Mouse (Mus musculus) embryonic facial prominence, embryonic 13.5 days (tissue): ENCODE data around the gene Daxx. TPM values are rescaled to one million over a fixed set of nuclear protein-coding genes. Genes with fewer than 3 reads are reported as not detected.

ENCODE experiments used
- ATAC-seq: fragments of 200-750 bp; cut with Nextera tagmentation; 2 replicates; pipeline ENCODE4 v1.8.0; 2017; ENCODE audit warnings: low read depth; ENCODE audit not compliant: insufficient number of reproducible peaks, insufficient read depth, low FRiP score, low TSS enrichment
- H3K27ac ChIP-seq: fragments of 300-500 bp; sonication (generic); 2 replicates; pipeline ENCODE4 v1.5.1; 2015; ENCODE audit warnings: moderate library complexity, mild to moderate bottlenecking, inconsistent platforms
- H3K27me3 ChIP-seq: fragments of 300-500 bp; sonication (generic); 2 replicates; pipeline ENCODE4 v1.6.1; 2015; ENCODE audit warnings: mild to moderate bottlenecking, inconsistent platforms
- H3K36me3 ChIP-seq: fragments of 300-500 bp; sonication (generic); 2 replicates; pipeline ENCODE4 v1.6.1; 2015; ENCODE audit warnings: mild to moderate bottlenecking, inconsistent platforms
- H3K4me1 ChIP-seq: fragments of 300-500 bp; sonication (generic); 2 replicates; pipeline ENCODE4 v1.6.1; 2015; ENCODE audit warnings: inconsistent platforms
- H3K4me2 ChIP-seq: fragments of 300-500 bp; sonication (generic); 2 replicates; pipeline ENCODE4 v1.6.1; 2015; ENCODE audit warnings: moderate library complexity, mild to moderate bottlenecking, inconsistent platforms
- H3K4me3 ChIP-seq: fragments of 300-500 bp; sonication (generic); 2 replicates; pipeline ENCODE4 v1.5.1; 2015; ENCODE audit warnings: mild to moderate bottlenecking, inconsistent platforms
- H3K9ac ChIP-seq: fragments of 300-500 bp; sonication (generic); 2 replicates; pipeline ENCODE4 v1.6.1; 2015; ENCODE audit warnings: mild to moderate bottlenecking, inconsistent platforms
- H3K9me3 ChIP-seq: fragments of 300-500 bp; sonication (generic); 2 replicates; pipeline ENCODE4 v1.6.1; 2016; ENCODE audit warnings: inconsistent platforms
- WGBS: fragments of 180-500 bp; shearing (Covaris S2); methylation state at CpG from one replicate; pipeline ENCODE4 v1.1.7; 2015; ENCODE audit warnings: mixed read lengths; 5-methylcytosine and 5-hydroxymethylcytosine counted together
- polyA plus RNA-seq: library from polyadenylated mRNA; unstranded; fragments of >200 nt; fragmentation: Nextera tagmentation; extraction: Ambion mirVana; gene quantifications from 2 replicates; pipeline ENCODE4 v1.2.1, GENCODE M21; 2015

Daxx gene
- polyA plus RNA-seq, 1 experiment from 2014 or later, result 58.9 TPM

DNA sequence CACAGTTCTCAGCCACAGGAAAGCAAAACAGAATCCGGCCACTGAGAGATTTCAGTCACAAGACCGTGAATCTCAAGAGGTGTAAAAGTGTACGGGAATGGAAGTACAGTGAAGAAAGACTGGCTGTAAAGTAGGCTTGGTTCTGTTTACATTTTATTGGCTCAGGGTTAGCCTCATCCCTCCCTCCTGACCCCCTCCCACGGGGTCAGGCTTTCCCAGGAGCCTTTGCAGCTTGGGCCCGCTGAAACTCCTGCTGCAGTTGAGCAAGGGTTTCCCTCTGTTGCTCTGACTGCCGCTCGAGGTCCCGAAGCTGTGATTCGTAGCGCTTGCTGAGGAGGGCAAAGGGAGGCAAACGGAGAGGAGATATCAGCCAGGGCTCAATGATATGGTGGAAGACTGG lies 29.6 kb downstream of the Daxx start:
- H3K27ac ChIP-seq, result no peak overlapping the region
- 80% methylated on average over 11 of the region's 11 CpGs for whole genome bisulfite sequencing
- no peaks in the 10 kb centered on the region for H3K27me3 ChIP-seq
- peaks cover 23% of the 10 kb centered on the region for H3K4me1 ChIP-seq
- peak overlapping the region; percentile 96 for H3K4me2 ChIP-seq
- peak overlapping the region; percentile 87; the same call in 1 of the 2 replicates for H3K9ac ChIP-seq
- H3K4me3 ChIP-seq, result peak overlapping the region; percentile 89; the same call in 1 of the 2 replicates
- no peaks in the 10 kb centered on the region for H3K9me3 ChIP-seq
- no peak for ATAC-seq
- peaks cover 60% of the 10 kb centered on the region for H3K36me3 ChIP-seq

DNA sequence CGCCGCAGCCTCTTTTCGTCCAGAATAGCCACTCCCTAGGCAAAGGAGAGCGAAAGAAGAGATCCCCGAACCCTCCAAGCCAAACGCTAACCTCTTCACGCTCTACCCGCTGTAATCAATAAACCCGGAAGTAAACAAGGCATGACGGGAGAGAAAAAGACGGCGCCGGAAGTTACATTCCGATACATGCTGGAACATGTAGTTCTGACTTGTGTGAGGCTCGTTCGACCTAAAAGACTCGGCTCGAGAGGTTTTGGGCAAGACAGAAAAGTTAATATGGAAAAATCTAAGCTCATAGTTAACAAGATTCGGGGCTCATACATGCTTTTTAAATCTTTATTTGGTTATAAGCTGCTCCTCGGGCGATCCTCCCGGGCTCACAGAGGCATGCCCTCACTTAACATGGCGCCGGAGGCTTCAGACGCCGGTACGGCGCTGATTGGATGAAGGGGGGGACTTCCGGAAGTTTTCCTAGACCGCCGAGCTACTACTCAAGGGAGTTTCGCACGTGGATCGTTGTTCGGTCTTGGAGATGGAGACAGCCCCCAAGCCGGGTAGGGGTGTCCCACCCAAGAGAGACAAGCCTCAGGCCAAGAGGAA lies 31.1 kb downstream of the Daxx start, which contains the start of the genes Pfdn6 and Wdr46:
Gene Pfdn6 (minus strand): TSS at position 138 of the 600 bp plus-strand sequence.
Gene Wdr46 (plus strand): TSS at position 455 of the 600 bp plus-strand sequence.
- no peaks in the 10 kb centered on the region for H3K9me3 ChIP-seq
- H3K4me1 ChIP-seq, result peaks cover 23% of the 10 kb centered on the region
- H3K9ac ChIP-seq, result peak within 1 kb of the TSS; percentile 87
- ATAC-seq, result peak; percentile 80
- peak within 1 kb of the TSS; percentile 89 for H3K4me3 ChIP-seq
- no peaks in the 10 kb centered on the region for H3K27me3 ChIP-seq
- H3K36me3 ChIP-seq, result peaks cover 61% of the 10 kb centered on the region
- peak within 1 kb of the TSS; percentile 28; the same call in 1 of the 2 replicates for H3K27ac ChIP-seq
- H3K4me2 ChIP-seq, result peak within 1 kb of the TSS; percentile 96
- WGBS, result under 1% methylated on average over 36 of the region's 36 CpGs

DNA sequence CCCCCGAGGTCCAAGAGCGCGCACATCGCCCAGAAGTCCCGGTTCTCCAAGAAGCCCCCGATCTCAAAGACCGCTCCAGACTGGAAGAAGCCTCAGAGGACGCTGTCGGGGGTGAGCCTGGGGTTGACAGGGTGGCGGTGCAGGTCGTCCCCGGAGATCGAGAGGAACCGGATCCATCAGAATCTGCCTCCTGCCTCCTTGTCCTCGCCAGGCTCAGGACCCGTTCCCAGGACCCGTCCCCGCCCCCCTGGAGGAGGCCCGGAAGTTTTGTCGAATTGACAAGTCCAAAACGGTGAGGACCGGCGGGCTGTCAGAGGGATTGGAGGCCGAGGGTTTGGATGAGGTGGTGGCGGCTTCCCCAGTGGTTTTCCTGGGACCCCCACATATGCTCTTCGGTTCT lies 31.8 kb downstream of the Daxx start:
- ATAC-seq, result no peak
- Histone ChIP-seq H3K4me2 (peak overlapping the region; percentile 96), H3K9ac (peak overlapping the region; percentile 87), H3K27ac (no peak overlapping the region), H3K4me1 (peaks cover 23% of the 10 kb centered on the region), H3K27me3 (no peaks in the 10 kb centered on the region), H3K36me3 (peaks cover 61% of the 10 kb centered on the region), H3K9me3 (no peaks in the 10 kb centered on the region), H3K4me3 (peak overlapping the region; percentile 89)
- under 1% methylated on average over 26 of the region's 26 CpGs for WGBS

DNA sequence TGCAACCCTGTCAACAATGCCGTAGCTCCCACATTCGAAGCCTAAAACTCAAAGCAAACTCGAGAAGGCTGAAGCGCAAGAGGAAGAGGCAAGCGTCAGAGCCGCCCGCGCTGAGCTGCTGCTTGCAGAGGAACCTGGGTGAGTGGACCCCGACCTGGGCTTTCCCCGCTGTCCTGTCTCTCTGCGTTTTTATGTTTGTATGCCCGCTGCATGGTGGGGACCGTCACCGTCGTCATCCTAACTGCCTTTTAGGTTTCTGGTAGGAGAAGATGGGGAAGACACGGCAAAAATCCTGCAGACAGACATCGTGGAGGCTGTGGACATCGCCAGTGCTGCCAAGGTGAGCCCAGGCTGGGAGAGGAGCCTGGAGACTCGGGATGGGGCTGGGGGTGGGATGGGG lies 32.2 kb downstream of the Daxx start:
- WGBS, result 53% methylated on average over 19 of the region's 19 CpGs
- H3K27me3 ChIP-seq, result no peaks in the 10 kb centered on the region
- H3K4me3 ChIP-seq, result peak overlapping the region; percentile 89
- no peak overlapping the region for H3K27ac ChIP-seq
- H3K4me1 ChIP-seq, result peaks cover 23% of the 10 kb centered on the region
- H3K36me3 ChIP-seq, result peaks cover 61% of the 10 kb centered on the region
- ATAC-seq, result no peak
- no peaks in the 10 kb centered on the region for H3K9me3 ChIP-seq
- H3K4me2 ChIP-seq, result peak overlapping the region; percentile 96
- peak overlapping the region; percentile 87 for H3K9ac ChIP-seq

DNA sequence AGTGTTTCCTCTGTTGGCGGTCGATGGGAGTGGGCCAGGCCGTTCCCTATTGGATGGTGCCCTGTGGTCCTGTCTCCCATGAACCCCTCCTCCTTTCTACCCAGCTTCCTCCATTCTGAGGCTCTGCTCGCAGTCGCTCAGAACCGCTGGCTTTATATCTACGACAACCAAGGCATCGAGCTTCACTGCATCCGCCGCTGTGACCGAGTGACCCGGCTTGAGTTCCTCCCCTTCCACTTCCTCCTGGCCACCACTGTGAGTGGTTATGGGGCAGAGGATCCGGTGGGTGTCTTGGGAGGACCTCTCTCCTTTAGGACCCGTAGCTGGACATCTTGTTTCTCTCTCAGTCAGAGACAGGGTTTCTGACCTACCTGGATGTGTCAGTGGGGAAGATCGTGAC lies 34.2 kb downstream of the Daxx start:
- no peak overlapping the region for H3K4me2 ChIP-seq
- peaks cover 23% of the 10 kb centered on the region for H3K4me1 ChIP-seq
- no peak for ATAC-seq
- H3K9me3 ChIP-seq, result no peaks in the 10 kb centered on the region
- H3K36me3 ChIP-seq, result peaks cover 63% of the 10 kb centered on the region
- no peak overlapping the region for H3K4me3 ChIP-seq
- WGBS, result 93% methylated on average over 15 of the region's 15 CpGs
- no peaks in the 10 kb centered on the region for H3K27me3 ChIP-seq
- H3K9ac ChIP-seq, result no peak overlapping the region
- no peak overlapping the region for H3K27ac ChIP-seq

DNA sequence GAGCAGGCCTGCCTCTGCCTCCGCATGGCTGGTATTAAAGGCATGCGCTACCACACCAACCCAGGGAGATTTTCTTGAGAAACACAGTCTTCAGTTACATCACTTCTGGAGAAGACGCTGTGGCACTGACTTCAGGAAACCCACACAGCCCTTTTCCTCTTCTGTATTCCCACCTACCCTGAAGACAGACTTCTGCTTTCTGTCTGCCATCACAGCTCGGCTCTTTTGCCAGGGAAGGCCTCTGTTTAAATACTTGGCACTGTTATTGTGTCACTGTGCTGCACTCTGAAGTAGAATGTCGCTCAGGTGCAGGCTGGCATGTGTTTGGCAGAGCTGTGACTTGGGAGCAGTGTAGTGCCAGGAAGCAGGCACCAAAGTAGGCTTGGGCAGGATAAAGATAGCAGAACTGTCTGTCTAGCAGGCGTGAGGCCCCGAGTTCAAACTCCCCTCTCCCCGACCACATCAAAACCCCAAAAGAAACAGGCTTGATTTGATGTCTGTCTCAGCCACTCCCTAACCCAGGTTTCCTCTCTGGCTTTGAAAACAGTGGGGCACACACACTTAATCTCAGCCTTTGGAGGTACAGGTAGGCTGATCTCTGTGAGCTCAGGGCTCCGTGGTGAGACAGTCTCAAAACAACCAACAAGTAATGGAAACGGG lies 38.3 kb downstream of the Daxx start:
- H3K36me3 ChIP-seq, result peaks cover 78% of the 10 kb centered on the region
- H3K9me3 ChIP-seq, result no peaks in the 10 kb centered on the region
- ATAC-seq, result no peak

DNA sequence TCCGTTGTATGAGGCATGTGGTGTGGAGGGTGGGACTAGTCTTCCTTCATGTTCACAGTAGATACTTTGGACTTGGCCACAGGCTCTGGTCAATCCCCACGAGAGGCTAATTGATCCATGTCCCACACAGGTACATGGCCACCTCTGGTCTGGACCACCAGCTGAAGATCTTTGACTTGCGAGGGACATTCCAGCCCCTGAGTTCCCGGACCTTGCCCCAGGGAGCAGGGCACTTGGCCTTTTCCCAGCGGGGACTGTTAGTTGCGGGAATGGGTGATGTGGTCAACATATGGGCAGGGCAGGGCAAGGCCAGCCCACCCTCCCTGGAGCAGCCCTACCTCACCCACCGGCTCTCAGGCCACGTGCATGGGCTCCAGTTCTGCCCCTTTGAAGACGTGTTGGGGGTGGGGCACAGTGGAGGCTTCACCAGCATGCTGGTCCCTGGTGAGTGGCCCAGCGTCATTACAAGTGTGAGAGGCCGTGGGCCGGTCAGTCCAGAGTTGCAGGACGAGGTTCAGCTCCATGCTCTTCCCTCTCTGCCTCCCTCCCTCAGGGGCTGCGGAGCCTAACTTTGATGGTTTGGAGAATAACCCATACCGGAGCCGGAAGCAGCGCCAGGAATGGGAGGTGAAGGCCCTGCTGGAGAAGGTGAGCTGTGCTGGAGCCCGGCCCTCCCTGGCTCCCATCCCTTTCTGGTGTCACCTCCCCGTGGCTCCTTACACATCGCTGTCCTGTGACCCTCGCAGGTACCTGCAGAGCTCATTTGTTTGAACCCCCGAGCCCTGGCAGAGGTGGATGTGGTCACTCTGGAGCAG lies 39.1 kb downstream of the Daxx start:
- Histone ChIP-seq H3K9me3 (no peaks in the 10 kb centered on the region), H3K27me3 (no peaks in the 10 kb centered on the region), H3K27ac (no peak overlapping the region), H3K36me3 (peaks cover 79% of the 10 kb centered on the region), H3K9ac (no peak overlapping the region), H3K4me1 (peaks cover 40% of the 10 kb centered on the region), H3K4me2 (no peak overlapping the region), H3K4me3 (no peak overlapping the region)
- WGBS, result 87% methylated on average over 22 of the region's 22 CpGs
- ATAC-seq, result no peak

More for the DNA sequence above, 38.3 kb downstream of the Daxx start:
- H3K9ac ChIP-seq, result no peak overlapping the region
- H3K4me1 ChIP-seq, result peaks cover 33% of the 10 kb centered on the region
- H3K4me2 ChIP-seq, result no peak overlapping the region
- no peaks in the 10 kb centered on the region for H3K27me3 ChIP-seq
- WGBS, result 92% methylated on average over 10 of the region's 10 CpGs
- H3K4me3 ChIP-seq, result no peak overlapping the region
- H3K27ac ChIP-seq, result no peak overlapping the region

DNA sequence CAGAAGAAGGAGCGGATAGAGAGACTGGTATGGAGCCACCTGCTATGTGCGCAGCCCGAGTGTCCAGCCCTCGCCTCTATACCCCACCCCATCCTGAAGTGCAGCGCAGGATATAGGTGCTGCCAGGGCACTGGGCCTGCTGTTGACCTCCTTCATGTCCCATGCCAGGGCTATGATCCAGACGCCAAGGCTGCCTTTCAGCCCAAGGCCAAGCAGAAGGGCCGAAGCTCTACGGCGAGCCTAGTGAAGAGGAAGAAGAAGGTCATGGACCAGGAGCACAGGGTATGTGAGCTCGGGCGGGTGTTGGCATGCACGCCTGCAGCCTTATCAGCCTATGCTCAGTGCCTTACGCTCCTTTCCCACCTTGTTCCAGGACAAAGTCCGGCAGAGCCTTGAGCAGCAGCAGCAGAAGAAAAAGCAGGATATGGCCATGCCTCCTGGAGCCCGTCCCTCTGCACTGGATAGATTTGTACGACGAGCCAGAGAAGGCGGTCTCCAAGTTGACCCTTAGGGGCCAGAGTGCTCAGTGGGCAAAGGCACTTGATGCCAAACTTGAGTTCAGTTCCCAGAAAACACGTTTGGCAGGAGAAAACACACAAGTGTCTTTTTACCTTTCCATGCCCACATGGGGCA lies 39.8 kb downstream of the Daxx start:
- Histone ChIP-seq H3K9me3 (no peaks in the 10 kb centered on the region), H3K4me3 (no peak overlapping the region), H3K4me1 (peaks cover 47% of the 10 kb centered on the region), H3K9ac (no peak overlapping the region; the same call in 1 of the 2 replicates), H3K4me2 (peak overlapping the region; percentile 98; the same call in 1 of the 2 replicates), H3K27ac (no peak overlapping the region), H3K36me3 (peaks cover 79% of the 10 kb centered on the region), H3K27me3 (no peaks in the 10 kb centered on the region)
- no peak for ATAC-seq
- 91% methylated on average over 19 of the region's 19 CpGs for WGBS

DNA sequence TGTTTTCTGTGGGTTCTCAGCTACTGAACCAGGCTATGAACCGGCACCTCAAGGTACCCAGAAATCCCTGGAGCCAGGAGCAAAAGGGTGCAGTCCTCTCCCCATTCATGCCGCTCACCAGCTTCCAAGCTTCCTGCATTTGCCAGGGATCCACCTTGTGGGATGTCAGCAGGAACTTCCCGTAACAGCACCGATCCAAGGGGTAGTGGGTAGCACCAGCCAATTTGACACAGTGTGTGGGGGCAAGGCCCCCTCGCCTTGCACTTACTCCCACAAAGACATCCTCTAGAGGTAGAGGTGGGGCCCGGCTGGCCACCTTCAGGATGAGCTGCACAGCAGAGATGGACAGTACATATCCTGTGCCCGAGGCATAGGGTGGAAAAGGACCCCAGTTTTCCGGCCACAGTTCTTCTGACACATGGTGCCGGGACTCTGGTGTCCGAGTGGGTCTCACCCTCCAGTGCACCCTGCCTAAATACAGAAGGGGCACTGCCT lies 41.0 kb downstream of the Daxx start:
- H3K4me1 ChIP-seq, result peaks cover 54% of the 10 kb centered on the region
- 68% methylated on average over 10 of the region's 10 CpGs for WGBS
- peak overlapping the region; percentile 75 for H3K9ac ChIP-seq

DNA sequence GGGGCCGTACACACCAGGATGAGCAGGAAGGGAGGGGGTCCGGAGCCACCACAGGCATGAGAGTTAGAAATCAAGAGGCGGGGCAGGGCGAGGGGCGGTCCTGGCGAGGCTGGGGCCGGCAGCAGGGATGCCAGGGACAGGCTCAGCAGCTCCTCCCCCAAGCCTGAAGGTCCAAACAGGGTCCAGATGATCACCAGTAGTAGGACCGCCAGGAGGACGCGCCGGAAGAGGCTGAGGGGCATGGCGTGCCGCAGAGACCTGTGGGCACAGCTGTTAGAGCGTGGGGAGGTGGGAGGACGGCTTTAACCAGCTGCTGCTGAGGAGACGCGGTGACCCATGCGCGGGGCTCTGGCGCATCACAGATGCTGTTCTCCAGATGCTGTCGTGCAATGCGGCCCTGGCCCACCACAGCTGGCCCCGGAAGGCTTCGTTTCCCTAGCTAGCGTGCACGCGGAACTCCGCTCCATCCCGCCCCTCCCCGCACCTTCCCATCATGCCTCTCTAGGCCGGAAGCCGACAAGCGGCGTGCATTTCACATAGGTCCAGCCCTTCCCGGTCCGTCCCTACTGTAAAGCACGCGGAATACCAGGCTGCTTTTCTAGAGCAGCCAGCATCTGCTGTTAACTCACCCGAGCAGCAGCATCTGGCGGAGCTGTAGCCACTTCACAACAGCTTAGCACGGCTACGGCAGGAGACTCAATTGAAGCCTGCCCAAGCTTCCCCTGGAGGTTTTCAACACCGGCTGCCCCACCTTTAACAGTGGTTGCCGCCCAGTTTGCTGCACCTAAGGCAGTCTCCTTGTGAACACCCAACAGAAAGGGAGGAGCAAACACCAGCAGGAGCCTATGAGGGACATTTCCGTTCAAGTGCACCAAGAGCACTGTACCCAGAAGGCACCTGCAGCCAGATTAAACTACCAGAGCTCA lies 42.1 kb downstream of the Daxx start, which contains the start of gene B3galt4:
Gene B3galt4 (minus strand): TSS at position 468 of the 926 bp plus-strand sequence.
- H3K36me3 ChIP-seq, result peaks cover 61% of the 10 kb centered on the region
- peak within 1 kb of the TSS; percentile 98 for H3K4me2 ChIP-seq
- peaks cover 55% of the 10 kb centered on the region for H3K4me1 ChIP-seq
- peak within 1 kb of the TSS; percentile 75 for H3K9ac ChIP-seq
- H3K27ac ChIP-seq, result peak within 1 kb of the TSS; percentile 94
- peak within 1 kb of the TSS; percentile 52 for H3K4me3 ChIP-seq
- ATAC-seq, result peak; percentile 73
- no peaks in the 10 kb centered on the region for H3K27me3 ChIP-seq
- H3K9me3 ChIP-seq, result no peaks in the 10 kb centered on the region
- whole genome bisulfite sequencing, result under 1% methylated on average over 45 of the region's 45 CpGs

More for the DNA sequence above, 41.0 kb downstream of the Daxx start:
- Histone ChIP-seq H3K9me3 (no peaks in the 10 kb centered on the region), H3K36me3 (peaks cover 72% of the 10 kb centered on the region), H3K27me3 (no peaks in the 10 kb centered on the region), H3K27ac (peak overlapping the region; percentile 94), H3K4me2 (peak overlapping the region; percentile 98), H3K4me3 (peak overlapping the region; percentile 52)
- no peak for ATAC-seq
